Comparison of ENCODE assay signal across 8 mouse cellular contexts in the genomic region with DNA sequence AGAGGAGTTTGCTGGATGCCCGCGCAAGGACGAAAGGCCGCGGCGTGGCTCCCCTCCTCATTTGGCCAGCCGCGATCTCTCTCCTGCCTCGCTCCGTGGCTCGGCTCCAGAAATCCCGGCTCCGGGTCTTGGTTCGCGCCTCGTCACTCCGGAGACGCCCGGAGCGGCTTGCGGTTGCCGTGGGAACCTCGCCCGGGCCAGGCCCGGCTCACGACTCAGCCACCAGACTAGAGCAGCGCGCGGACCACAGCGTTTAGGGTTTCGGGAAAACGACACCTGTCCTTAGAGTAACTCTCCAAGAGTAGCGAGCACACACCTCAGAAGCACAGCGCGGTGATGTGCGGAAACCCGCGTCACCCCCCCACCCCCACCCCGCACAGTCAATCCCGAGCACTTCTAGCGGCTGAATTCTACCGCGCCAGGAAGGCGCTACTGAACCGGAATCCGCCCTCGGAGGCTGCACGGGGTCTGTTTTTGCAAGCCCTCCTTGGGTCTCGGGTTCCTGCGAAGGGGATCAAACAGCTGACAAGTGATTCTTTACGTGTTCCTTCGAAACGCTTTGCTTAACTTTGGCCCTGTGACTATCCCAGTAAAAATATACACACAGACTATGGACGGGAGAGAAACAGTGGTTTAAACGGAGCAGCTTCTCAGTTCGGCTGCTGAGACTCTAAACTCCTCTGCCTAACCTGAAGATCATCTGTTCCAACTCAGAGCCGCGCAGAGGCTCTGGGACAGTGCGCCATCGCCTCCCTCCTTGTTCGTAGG. TPM values are rescaled to one million over a fixed set of nuclear protein-coding genes. Genes with fewer than 3 reads are reported as not detected.
DNase-seq lines count a peak whose midpoint lies in the region; ATAC-seq and TF ChIP-seq lines count a peak whose summit lies in the region.

No protein-coding gene starts in this region.

- 3% methylated on average over 61 of the region's 61 CpGs for WGBS in intestine, embryonic 15.5 days
- under 1% methylated on average over 61 of the region's 61 CpGs for WGBS in midbrain, embryonic 11.5 days
- 6% methylated on average over 61 of the region's 61 CpGs for WGBS in small intestine, adult 2 months

- H3K36me3 ChIP-seq in intestine, embryonic 15.5 days = no peaks in the 10 kb centered on the region
- no peaks in the 10 kb centered on the region for H3K36me3 ChIP-seq in midbrain, embryonic 11.5 days (ENCODE audit: control insufficient read depth, insufficient read depth, low read length)
- H3K36me3 ChIP-seq in small intestine, adult 2 months (ENCODE audit: control insufficient read depth, insufficient read depth, low read length) = no peaks in the 10 kb centered on the region

- H3K9me3 ChIP-seq in intestine, embryonic 15.5 days = no peaks in the 10 kb centered on the region
- H3K9me3 ChIP-seq in midbrain, embryonic 11.5 days (ENCODE audit: control insufficient read depth, low read length) = no peaks in the 10 kb centered on the region

- peak overlapping the region; percentile 40 for H3K4me3 ChIP-seq in intestine, embryonic 15.5 days (replicated peaks)
- H3K4me3 ChIP-seq in midbrain, embryonic 11.5 days (ENCODE audit: low read depth, low read length) = peak overlapping the region; percentile 36
- H3K4me3 ChIP-seq in small intestine, adult 2 months (ENCODE audit: low read depth, low read length) = peak overlapping the region; percentile 49

- H3K9ac ChIP-seq in intestine, embryonic 15.5 days = 0 out of 2 replicates have a peak overlapping the region, but pooled peaks have one; percentile 23
- 0 out of 2 replicates have a peak overlapping the region, but pooled peaks have one; percentile 24 for H3K9ac ChIP-seq in midbrain, embryonic 11.5 days (ENCODE audit: low read length)

- peak; percentile 68 to 77 for DNase-seq in adrenal gland, postnatal 4 days (ENCODE audit: low spot score in 2 of 2)
- DNase-seq in embryo, embryonic 11.5 days (ENCODE audit: low read depth, low spot score) = peak; percentile 64
- peak; percentile 77 to 89 for DNase-seq in gastrocnemius, postnatal 4 days (ENCODE audit: low spot score in 2 of 2)
- DNase-seq in left cerebral cortex, postnatal 4 days = peak; percentile 93
- peak; percentile 98 for DNase-seq in midbrain, embryonic 11.5 days (ENCODE audit: low spot score, missing footprints)

- peak; percentile 79 for ATAC-seq in intestine, embryonic 15.5 days
- peak; percentile 84 for ATAC-seq in midbrain, embryonic 11.5 days (ENCODE audit: low FRiP score)
- no peak for ATAC-seq in inflammation-experienced regulatory T-cells, adult 6 months

- H3K27me3 ChIP-seq in intestine, embryonic 15.5 days (replicated peaks) = peaks cover 70% of the 10 kb centered on the region
- peaks cover 80% of the 10 kb centered on the region for H3K27me3 ChIP-seq in midbrain, embryonic 11.5 days (ENCODE audit: control insufficient read depth, insufficient read depth, low read length)
- H3K27me3 ChIP-seq in small intestine, adult 2 months (ENCODE audit: control insufficient read depth, insufficient read depth, low read length) = peaks cover 48% of the 10 kb centered on the region

- TF ChIP-seq POLR2A in small intestine, adult 2 months (IDR thresholded peaks at IDR 0.05; ENCODE audit: low read depth, low read length) = no peak

- peak overlapping the region; percentile 83 for H3K4me2 ChIP-seq in intestine, embryonic 15.5 days (replicated peaks)
- peak overlapping the region; percentile 66 for H3K4me2 ChIP-seq in midbrain, embryonic 11.5 days

- peaks cover 18% of the 10 kb centered on the region; the same call in 1 of the 2 replicates for H3K4me1 ChIP-seq in intestine, embryonic 15.5 days (replicated peaks)
- H3K4me1 ChIP-seq in midbrain, embryonic 11.5 days (ENCODE audit: control insufficient read depth, insufficient read depth, low read length) = peaks cover 19% of the 10 kb centered on the region
- peaks cover 6% of the 10 kb centered on the region; the same call in 1 of the 2 replicates for H3K4me1 ChIP-seq in small intestine, adult 2 months (ENCODE audit: control insufficient read depth, insufficient read depth, insufficient read length, low read length)

- TF ChIP-seq CTCF in small intestine, adult 2 months (IDR thresholded peaks at IDR 0.05; ENCODE audit: extremely low read depth, insufficient read length, insufficient replicate concordance, low read depth, low read length) = no peak

- intact Hi-C loops in left cerebral cortex, postnatal 4 days (cut with DNase I) = no loop called here

- no peak overlapping the region for H3K27ac ChIP-seq in intestine, embryonic 15.5 days
- no peak overlapping the region for H3K27ac ChIP-seq in midbrain, embryonic 11.5 days (ENCODE audit: low read depth, low read length)
- H3K27ac ChIP-seq in small intestine, adult 2 months (ENCODE audit: insufficient read depth, low read depth, low read length) = no peak overlapping the region

RNA-seq across cellular contexts. Expression of a gene that starts 4.5 kb away (rescaled TPM):
- total RNA-seq in adrenal gland, postnatal 4 days (2021) = 10 to 100 TPM; 13.0 to 13.2 TPM
- total RNA-seq in gastrocnemius, postnatal 4 days (2021) = 10 to 100 TPM; 49.1 to 55.1 TPM
- polyA plus RNA-seq in intestine, embryonic 15.5 days (2015; fragmentation: Nextera tagmentation; extraction: Ambion mirVana) = 71.6 and 78.7 TPM in 2 replicates
- under 1 TPM; 0.72 to 0.91 TPM for total RNA-seq in left cerebral cortex, postnatal 4 days (2021)
- 14.9 and 16.4 TPM in 2 replicates for polyA plus RNA-seq in midbrain, embryonic 11.5 days (2014; fragmentation: Nextera tagmentation; extraction: Ambion mirVana)
- 9.0 and 10.5 TPM in 2 replicates for polyA plus RNA-seq in small intestine, adult 2 months (2012; rRNA removed)
- polyA plus RNA-seq in inflammation-experienced regulatory T-cells, adult 6 months (2017; shearing (Covaris generic)) = 1 to 10 TPM in 1 of 3 experiments, under 1 TPM in 2; 0.40 to 1.8 (median 0.42) TPM

RNA-seq across cellular contexts. Expression of a gene that starts 6.7 kb away (rescaled TPM):
- under 1 TPM; 0.22 to 0.28 TPM for total RNA-seq in adrenal gland, postnatal 4 days (2021)
- total RNA-seq in gastrocnemius, postnatal 4 days (2021) = under 1 TPM in 1 of 2 experiments, not detected in 1; 0.13 TPM
- polyA plus RNA-seq in intestine, embryonic 15.5 days (2015; fragmentation: Nextera tagmentation; extraction: Ambion mirVana) = not detected in 2 replicates
- 10 to 100 TPM; 29.9 to 39.5 TPM for total RNA-seq in left cerebral cortex, postnatal 4 days (2021)
- not detected in 2 replicates for polyA plus RNA-seq in midbrain, embryonic 11.5 days (2014; fragmentation: Nextera tagmentation; extraction: Ambion mirVana)
- not detected in 2 replicates for polyA plus RNA-seq in small intestine, adult 2 months (2012; rRNA removed)
- polyA plus RNA-seq in inflammation-experienced regulatory T-cells, adult 6 months (2017; shearing (Covaris generic)) = not detected

RNA-seq across cellular contexts. Expression of a gene that starts 34.8 kb away (rescaled TPM):
- 100 to 1,000 TPM; 457 to 487 TPM for total RNA-seq in adrenal gland, postnatal 4 days (2021)
- total RNA-seq in gastrocnemius, postnatal 4 days (2021) = 100 to 1,000 TPM; 210 to 254 TPM
- polyA plus RNA-seq in intestine, embryonic 15.5 days (2015; fragmentation: Nextera tagmentation; extraction: Ambion mirVana) = 39.3 and 41.2 TPM in 2 replicates
- 100 to 1,000 TPM; 446 to 452 TPM for total RNA-seq in left cerebral cortex, postnatal 4 days (2021)
- 81.9 and 82.6 TPM in 2 replicates for polyA plus RNA-seq in midbrain, embryonic 11.5 days (2014; fragmentation: Nextera tagmentation; extraction: Ambion mirVana)
- 66.0 and 108 TPM in 2 replicates for polyA plus RNA-seq in small intestine, adult 2 months (2012; rRNA removed)
- polyA plus RNA-seq in inflammation-experienced regulatory T-cells, adult 6 months (2017; shearing (Covaris generic)) = 10 to 100 TPM; 30.6 to 34.4 (median 33.2) TPM

RNA-seq across cellular contexts. Expression of a gene that starts 56.4 kb away (rescaled TPM):
- 100 to 1,000 TPM; 108 to 111 TPM for total RNA-seq in adrenal gland, postnatal 4 days (2021)
- 10 to 100 TPM; 81.1 to 89.2 TPM for total RNA-seq in gastrocnemius, postnatal 4 days (2021)
- 59.1 and 61.8 TPM in 2 replicates for polyA plus RNA-seq in intestine, embryonic 15.5 days (2015; fragmentation: Nextera tagmentation; extraction: Ambion mirVana)
- total RNA-seq in left cerebral cortex, postnatal 4 days (2021) = 100 to 1,000 TPM; 285 to 296 TPM
- 175 and 182 TPM in 2 replicates for polyA plus RNA-seq in midbrain, embryonic 11.5 days (2014; fragmentation: Nextera tagmentation; extraction: Ambion mirVana)
- 14.7 and 25.9 TPM in 2 replicates for polyA plus RNA-seq in small intestine, adult 2 months (2012; rRNA removed)
- 1 to 10 TPM; 4.2 to 6.5 (median 4.4) TPM for polyA plus RNA-seq in inflammation-experienced regulatory T-cells, adult 6 months (2017; shearing (Covaris generic))
